Mouse (Mus musculus): Measurements from ENCODE around the gene Adgre5. TPM values are rescaled to one million over a fixed set of nuclear protein-coding genes. Genes with fewer than 3 reads are reported as not detected.
A peak's percentile ranks its signal among the peaks of the same experiment; 100 is the strongest.

Gene Adgre5
- total and polyA plus RNA-seq, 3 experiments = 0.54 to 23.6 (median 3.7) TPM

DNA sequence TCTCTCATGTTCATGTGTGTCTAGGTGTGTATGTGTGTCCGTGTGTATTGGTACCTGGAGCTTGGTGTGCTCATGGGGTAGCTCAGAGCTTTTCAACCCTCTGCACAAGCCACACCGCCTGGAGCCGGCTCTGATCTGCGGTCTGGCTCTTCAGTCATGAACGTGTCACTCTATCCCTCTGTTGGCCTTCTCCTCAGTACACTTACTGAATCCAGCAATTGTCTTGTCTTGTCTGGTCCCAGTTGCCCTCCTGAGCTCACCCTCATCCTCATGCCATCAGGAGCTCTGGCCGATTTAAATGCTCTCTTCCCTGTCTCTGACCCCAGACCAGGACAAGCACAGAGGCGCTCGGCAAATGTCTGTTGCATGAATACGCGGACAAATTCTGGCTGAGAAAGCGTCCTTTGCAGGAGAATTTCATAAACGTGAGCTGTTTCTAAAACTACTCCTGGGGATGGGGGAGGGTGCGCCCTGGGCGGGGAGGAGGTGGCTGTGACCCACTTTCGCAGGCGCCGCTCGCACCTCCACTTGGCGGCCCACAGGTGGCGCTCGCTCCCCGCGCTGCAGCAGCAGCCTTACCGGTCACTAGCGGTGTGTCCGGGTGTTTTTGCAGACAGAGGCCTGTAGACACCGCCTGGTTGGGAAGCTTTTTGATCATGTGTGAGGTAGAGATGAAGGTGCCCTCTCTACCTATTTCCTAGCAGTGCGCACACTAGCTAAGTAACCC lies 41.9 kb upstream of the Adgre5 start:
- peak; percentile 54 for DNase-seq (ENCODE audit: extremely low read depth)
- in situ Hi-C loops (cut with MboI; ENCODE audit: low pct_ligation_motif_present, low pct_unique_long_range_greater_than_20kb, low sequenced_read_pairs) (loop anchor here (5.0 to 10.0 kb wide), 3 partner anchors 58 to 172 kb away; partner anchors contain the start of genes Asf1b and Gm10644), dilution Hi-C loops (cut with MboI; ENCODE audit: extremely low pct_ligation_motif_present, extremely low pct_unique_long_range_greater_than_20kb, low sequenced_read_pairs) (no loop called here)
- Histone ChIP-seq H3K79me2 (replicated peaks; ENCODE audit: control insufficient read depth, extremely low read depth, insufficient read depth, poor library complexity, severe bottlenecking) (no peaks in the 10 kb centered on the region), H3K9me3 (replicated peaks; ENCODE audit: low read length) (no peaks in the 10 kb centered on the region), H3K4me2 (ENCODE audit: insufficient read depth, low read depth, poor library complexity, severe bottlenecking) (no peak overlapping the region), H3K9ac (ENCODE audit: insufficient read depth, low read depth) (no peak overlapping the region), H3K4me3 (replicated peaks in 1 of 3; ENCODE audit: low read depth in 2 of 3, low read length in 2 of 3, poor library complexity in 1 of 3) (no peak overlapping the region), H3K36me3 (replicated peaks in 1 of 2; ENCODE audit: control insufficient read depth in 1 of 2, insufficient read depth in 1 of 2, low read length in 1 of 2) (no peaks in the 10 kb centered on the region), H3K4me1 (ENCODE audit: control insufficient read depth in 1 of 2, insufficient read depth in 2 of 2) (peaks cover 0 to 11% of the 10 kb centered on the region in 2 experiments; a peak in 3 of 4 replicates), H3K27ac (ENCODE audit: insufficient read depth, low read depth) (no peak overlapping the region), H3K27me3 (replicated peaks) (no peaks in the 10 kb centered on the region)
- TF ChIP-seq SIN3A (IDR thresholded peaks at IDR 0.05; ENCODE audit: low read length) (0 out of 2 replicates have a peak, but pooled peaks have one; percentile 23), RCOR1 (conservative IDR thresholded peaks at IDR 0.05; ENCODE audit: low read depth, low read length) (0 out of 2 replicates have a peak, but pooled peaks have one; percentile 35), HCFC1 (IDR thresholded peaks at IDR 0.05; ENCODE audit: low read depth, low read length) (no peak), EP300 (IDR thresholded peaks at IDR 0.05; ENCODE audit: low read length) (no peak), E2F4 (IDR thresholded peaks at IDR 0.05; ENCODE audit: insufficient replicate concordance, low read depth, low read length) (no peak), CHD1 (IDR thresholded peaks at IDR 0.05; ENCODE audit: low read depth, low read length) (no peak), TCF12 (IDR thresholded peaks at IDR 0.05; ENCODE audit: low read depth, low read length) (peak; percentile 45; the same call in 1 of the 2 replicates), TBP (conservative IDR thresholded peaks at IDR 0.05; ENCODE audit: low read depth, low read length) (no peak), JUND (conservative IDR thresholded peaks at IDR 0.05; ENCODE audit: low read depth, low read length) (no peak), MAZ (IDR thresholded peaks at IDR 0.05; ENCODE audit: low read depth, low read length) (0 out of 2 replicates have a peak, but pooled peaks have one; percentile 52), ZKSCAN1 (IDR thresholded peaks at IDR 0.05; ENCODE audit: borderline replicate concordance, low read depth, low read length) (no peak), POLR2A (IDR thresholded peaks at IDR 0.05; ENCODE audit: low read depth, low read length) (no peak), ELF1 (IDR thresholded peaks at IDR 0.05; ENCODE audit: low read depth, low read length) (peak; percentile 35; the same call in 1 of the 2 replicates), ZNF384 (IDR thresholded peaks at IDR 0.05; ENCODE audit: low read depth, low read length) (no peak), ETS1 (conservative IDR thresholded peaks at IDR 0.05; ENCODE audit: low read depth, low read length) (no peak), CHD2 (IDR thresholded peaks at IDR 0.05; ENCODE audit: low read length) (peak; percentile 50; the same call in 1 of the 2 replicates), POLR2AphosphoS2 (IDR thresholded peaks at IDR 0.05; ENCODE audit: low read depth, low read length) (no peak), JUN (IDR thresholded peaks at IDR 0.05; ENCODE audit: insufficient read depth, low read depth, low read length) (no peak), MEF2A (IDR thresholded peaks at IDR 0.05; ENCODE audit: borderline replicate concordance, low read depth, low read length) (peak; percentile 49), MXI1 (IDR thresholded peaks at IDR 0.05; ENCODE audit: low read depth, low read length) (no peak), IRF4 (IDR thresholded peaks at IDR 0.05; ENCODE audit: low read depth, low read length) (peak; percentile 37; the same call in 1 of the 2 replicates), SMC3 (IDR thresholded peaks at IDR 0.05; ENCODE audit: low read depth, low read length) (peak; percentile 92), UBTF (IDR thresholded peaks at IDR 0.05; ENCODE audit: low read depth, low read length) (no peak), MYC (IDR thresholded peaks at IDR 0.05; ENCODE audit: low read depth, low read length) (no peak), MAFK (IDR thresholded peaks at IDR 0.05; ENCODE audit: insufficient replicate concordance, low read length) (no peak), PAX5 (IDR thresholded peaks at IDR 0.05; ENCODE audit: low read length) (no peak), ZC3H11A (IDR thresholded peaks at IDR 0.05; ENCODE audit: low read depth, low read length) (peak; percentile 59; the same call in 1 of the 2 replicates), ZMIZ1 (IDR thresholded peaks at IDR 0.05; ENCODE audit: low read depth, low read length) (no peak), NELFE (IDR thresholded peaks at IDR 0.05; ENCODE audit: low read depth, low read length) (0 out of 2 replicates have a peak, but pooled peaks have one; percentile 21), CTCF (conservative IDR thresholded peaks at IDR 0.05 in 1 of 2, IDR thresholded peaks at IDR 0.05 in 1 of 2; ENCODE audit: low read depth in 2 of 2, low read length in 2 of 2) (peak; percentile 33 to 96; a peak in 3 of 4 replicates), USF1 (IDR thresholded peaks at IDR 0.05; ENCODE audit: low read depth, low read length) (no peak), USF2 (conservative IDR thresholded peaks at IDR 0.05; ENCODE audit: low read depth, low read length) (no peak), GABPA (IDR thresholded peaks at IDR 0.05; ENCODE audit: insufficient replicate concordance, low read depth, low read length) (no peak), BHLHE40 (IDR thresholded peaks at IDR 0.05; ENCODE audit: low read depth, low read length) (peak; percentile 66), RAD21 (IDR thresholded peaks at IDR 0.05; ENCODE audit: low read depth, low read length) (peak; percentile 86), MAX (IDR thresholded peaks at IDR 0.05; ENCODE audit: low read length) (0 out of 2 replicates have a peak, but pooled peaks have one; percentile 21), KAT2A (IDR thresholded peaks at IDR 0.05; ENCODE audit: insufficient replicate concordance, low read length) (no peak), NRF1 (IDR thresholded peaks at IDR 0.05; ENCODE audit: low read depth, low read length) (peak; percentile 38; the same call in 1 of the 2 replicates)
